Mouse (Mus musculus): ENCODE measurements around the gene Rbfox1. TPM values are rescaled to one million over a fixed set of nuclear protein-coding genes. Genes with fewer than 3 reads are reported as not detected.

Gene Rbfox1
- polyA plus RNA-seq, 1 experiment, result 4.0 TPM

- no peak for DNase-seq
- TF ChIP-seq POLR2A (IDR thresholded peaks at IDR 0.05; ENCODE audit: borderline replicate concordance, extremely low read depth, low read depth, low read length) (no peak), CTCF (IDR thresholded peaks at IDR 0.05; ENCODE audit: insufficient read depth, low read length) (no peak)
- no peaks in the 10 kb centered on the region for H3K4me1 ChIP-seq (ENCODE audit: control insufficient read depth, insufficient read depth, low read length)
- 83% methylated on average over 3 of the region's 3 CpGs for WGBS
- no peak overlapping the region for H3K4me3 ChIP-seq (replicated peaks; ENCODE audit: extremely low read depth, low read depth, low read length)
Observed at GRCm38 (mm10) chr16:7200239-7200638, 1315.1 kb downstream of the Rbfox1 start.

GRCm38 (mm10) chr16:7201816-7202215 lies 1316.7 kb downstream of the Rbfox1 start:
- DNase-seq, result no peak
- 55% methylated on average over 4 of the region's 4 CpGs for WGBS
- Histone ChIP-seq H3K4me1 (ENCODE audit: control insufficient read depth, insufficient read depth, low read length) (no peaks in the 10 kb centered on the region), H3K4me3 (replicated peaks; ENCODE audit: extremely low read depth, low read depth, low read length) (no peak overlapping the region)
- TF ChIP-seq POLR2A (IDR thresholded peaks at IDR 0.05; ENCODE audit: borderline replicate concordance, extremely low read depth, low read depth, low read length) (no peak), CTCF (IDR thresholded peaks at IDR 0.05; ENCODE audit: insufficient read depth, low read length) (no peak)

GRCm38 (mm10) chr16:7206116-7206900 lies 1321.2 kb downstream of the Rbfox1 start:
- TF ChIP-seq CTCF (IDR thresholded peaks at IDR 0.05; ENCODE audit: insufficient read depth, low read length) (no peak), POLR2A (IDR thresholded peaks at IDR 0.05; ENCODE audit: borderline replicate concordance, extremely low read depth, low read depth, low read length) (no peak)
- WGBS, result 70% methylated on average over 2 of the region's 2 CpGs
- DNase-seq, result no peak
- Histone ChIP-seq H3K4me1 (ENCODE audit: control insufficient read depth, insufficient read depth, low read length) (no peaks in the 10 kb centered on the region), H3K4me3 (replicated peaks; ENCODE audit: extremely low read depth, low read depth, low read length) (no peak overlapping the region)

- TF ChIP-seq POLR2A (IDR thresholded peaks at IDR 0.05; ENCODE audit: borderline replicate concordance, extremely low read depth, low read depth, low read length) (no peak), CTCF (IDR thresholded peaks at IDR 0.05; ENCODE audit: insufficient read depth, low read length) (no peak)
- no peaks in the 10 kb centered on the region for H3K4me1 ChIP-seq (ENCODE audit: control insufficient read depth, insufficient read depth, low read length)
- 60% methylated on average over 2 of the region's 2 CpGs for WGBS
- DNase-seq, result no peak
- H3K4me3 ChIP-seq (replicated peaks; ENCODE audit: extremely low read depth, low read depth, low read length), result no peak overlapping the region
Observed at GRCm38 (mm10) chr16:7207599-7207998, 1322.4 kb downstream of the Rbfox1 start.

- Histone ChIP-seq H3K4me3 (replicated peaks; ENCODE audit: extremely low read depth, low read depth, low read length) (no peak overlapping the region), H3K4me1 (ENCODE audit: control insufficient read depth, insufficient read depth, low read length) (no peaks in the 10 kb centered on the region)
- 50% methylated on average over 4 of the region's 4 CpGs for WGBS
- DNase-seq, result no peak
- TF ChIP-seq POLR2A (IDR thresholded peaks at IDR 0.05; ENCODE audit: borderline replicate concordance, extremely low read depth, low read depth, low read length), result no peak
- no peak for TF ChIP-seq CTCF (IDR thresholded peaks at IDR 0.05; ENCODE audit: insufficient read depth, low read length)
Observed at GRCm38 (mm10) chr16:7212756-7213155, 1327.6 kb downstream of the Rbfox1 start.

GRCm38 (mm10) chr16:7223265-7223664 lies 1338.1 kb downstream of the Rbfox1 start:
- 54% methylated on average over 2 of the region's 2 CpGs for WGBS
- no peak for TF ChIP-seq POLR2A (IDR thresholded peaks at IDR 0.05; ENCODE audit: borderline replicate concordance, extremely low read depth, low read depth, low read length)
- TF ChIP-seq CTCF (IDR thresholded peaks at IDR 0.05; ENCODE audit: insufficient read depth, low read length), result no peak
- Histone ChIP-seq H3K4me3 (replicated peaks; ENCODE audit: extremely low read depth, low read depth, low read length) (no peak overlapping the region), H3K4me1 (ENCODE audit: control insufficient read depth, insufficient read depth, low read length) (no peaks in the 10 kb centered on the region)
- no peak for DNase-seq

- H3K4me1 ChIP-seq (ENCODE audit: control insufficient read depth, insufficient read depth, low read length), result no peaks in the 10 kb centered on the region
- no peak overlapping the region for H3K4me3 ChIP-seq (replicated peaks; ENCODE audit: extremely low read depth, low read depth, low read length)
- DNase-seq, result no peak
- WGBS, result 87% methylated on average over 3 of the region's 3 CpGs
- TF ChIP-seq POLR2A (IDR thresholded peaks at IDR 0.05; ENCODE audit: borderline replicate concordance, extremely low read depth, low read depth, low read length), result no peak
- no peak for TF ChIP-seq CTCF (IDR thresholded peaks at IDR 0.05; ENCODE audit: insufficient read depth, low read length)
Observed at GRCm38 (mm10) chr16:7226000-7226399, 1340.8 kb downstream of the Rbfox1 start.

GRCm38 (mm10) chr16:7228246-7228645 lies 1343.1 kb downstream of the Rbfox1 start:
- 66% methylated on average over 5 of the region's 5 CpGs for WGBS
- Histone ChIP-seq H3K4me3 (replicated peaks; ENCODE audit: extremely low read depth, low read depth, low read length) (no peak overlapping the region), H3K4me1 (ENCODE audit: control insufficient read depth, insufficient read depth, low read length) (no peaks in the 10 kb centered on the region)
- DNase-seq, result no peak
- no peak for TF ChIP-seq POLR2A (IDR thresholded peaks at IDR 0.05; ENCODE audit: borderline replicate concordance, extremely low read depth, low read depth, low read length)
- TF ChIP-seq CTCF (IDR thresholded peaks at IDR 0.05; ENCODE audit: insufficient read depth, low read length), result no peak

- DNase-seq, result no peak
- Histone ChIP-seq H3K4me3 (replicated peaks; ENCODE audit: extremely low read depth, low read depth, low read length) (no peak overlapping the region), H3K4me1 (ENCODE audit: control insufficient read depth, insufficient read depth, low read length) (no peaks in the 10 kb centered on the region)
- TF ChIP-seq CTCF (IDR thresholded peaks at IDR 0.05; ENCODE audit: insufficient read depth, low read length) (no peak), POLR2A (IDR thresholded peaks at IDR 0.05; ENCODE audit: borderline replicate concordance, extremely low read depth, low read depth, low read length) (no peak)
- 40% methylated on average over 4 of the region's 4 CpGs for WGBS
Observed at GRCm38 (mm10) chr16:7229232-7229631, 1344.1 kb downstream of the Rbfox1 start.

GRCm38 (mm10) chr16:7241627-7242026 lies 1356.5 kb downstream of the Rbfox1 start:
- WGBS, result 66% methylated on average over 3 of the region's 3 CpGs
- DNase-seq, result no peak
- TF ChIP-seq POLR2A (IDR thresholded peaks at IDR 0.05; ENCODE audit: borderline replicate concordance, extremely low read depth, low read depth, low read length), result no peak
- Histone ChIP-seq H3K4me3 (replicated peaks; ENCODE audit: extremely low read depth, low read depth, low read length) (no peak overlapping the region), H3K4me1 (ENCODE audit: control insufficient read depth, insufficient read depth, low read length) (no peaks in the 10 kb centered on the region)

Data from lung, adult 2 months (tissue).